Mouse (Mus musculus) embryonic fibroblast, embryonic 13.5 days (primary cell): ENCODE measurements around the gene Arhgap31.

Source experiments
- CTCF ChIP-seq: IDR thresholded peaks from 2 replicates; pipeline ENCODE4 v1.5.1; 2011; ENCODE audit warnings: mild to moderate bottlenecking, control low read depth, low read length, moderate library complexity, borderline replicate concordance; ENCODE audit not compliant: insufficient read depth
- POLR2A ChIP-seq: IDR thresholded peaks from 2 replicates; pipeline ENCODE4 v1.6.1; 2011; ENCODE audit warnings: low read depth, mild to moderate bottlenecking, control low read depth, low read length, moderate library complexity

DNA sequence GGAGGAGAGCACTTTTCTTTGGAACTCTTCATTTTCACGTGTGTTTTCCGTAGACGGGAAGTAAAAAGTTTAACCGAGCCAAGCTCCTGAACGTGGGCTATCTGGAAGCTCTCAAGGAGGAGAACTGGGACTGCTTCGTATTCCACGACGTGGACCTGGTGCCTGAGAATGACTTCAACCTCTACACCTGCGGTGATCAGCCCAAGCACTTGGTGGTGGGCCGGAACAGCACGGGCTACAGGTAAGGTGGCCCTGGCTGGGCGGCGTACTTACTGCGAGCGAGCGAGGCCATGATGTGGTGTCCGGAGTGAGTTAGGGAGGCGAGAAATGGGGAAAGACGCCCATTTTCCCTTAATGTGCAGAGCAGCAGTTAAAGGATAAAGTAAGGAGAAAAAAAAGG is 44.6 kb upstream of the Arhgap31 start:
- TF ChIP-seq CTCF (no peak), POLR2A (no peak)
